ENCODE assay signal across 8 mouse cellular contexts in genomic region chr9:57523754-57524153, GRCm38 (mm10). TPM values are rescaled to one million over a fixed set of nuclear protein-coding genes. Genes with fewer than 3 reads are reported as not detected.
DNase-seq lines count a peak whose midpoint lies in the region; ATAC-seq and TF ChIP-seq lines count a peak whose summit lies in the region.

No protein-coding gene starts in this region.

- H3ac ChIP-seq in myocyte (ENCODE audit: control insufficient read depth, insufficient read length), result no peak overlapping the region

- no peak overlapping the region for H3K9ac ChIP-seq in forebrain, postnatal 0 days
- H3K9ac ChIP-seq in forebrain, embryonic 12.5 days, result no peak overlapping the region
- H3K9ac ChIP-seq in lung, embryonic 14.5 days, result no peak overlapping the region
- no peak overlapping the region for H3K9ac ChIP-seq in kidney, embryonic 16.5 days (replicated peaks; ENCODE audit: low read length)

- DNase-seq in forebrain, postnatal 0 days, result peak; percentile 67
- peak; percentile 85 for DNase-seq in lung, embryonic 14.5 days
- no peak for DNase-seq in lung, adult 2 months
- DNase-seq in c-Kit-negative CD71-positive TER-119-positive erythroid progenitor cells, embryonic 14.5 days (ENCODE audit: low read depth, low spot score), result peak; percentile 64
- DNase-seq in gastrocnemius, postnatal 36 days, result no peak

- intact Hi-C loops in gastrocnemius, postnatal 36 days (cut with DNase I), result no loop called here

- no peaks in the 10 kb centered on the region for H3K27me3 ChIP-seq in forebrain, postnatal 0 days (ENCODE audit: insufficient read depth, low read length)
- no peaks in the 10 kb centered on the region for H3K27me3 ChIP-seq in forebrain, embryonic 12.5 days
- H3K27me3 ChIP-seq in lung, embryonic 14.5 days (ENCODE audit: insufficient read depth, low read length), result no peaks in the 10 kb centered on the region
- H3K27me3 ChIP-seq in myocyte (ENCODE audit: control insufficient read depth, insufficient read depth, insufficient read length), result no peaks in the 10 kb centered on the region
- H3K27me3 ChIP-seq in kidney, embryonic 16.5 days (ENCODE audit: insufficient read depth, low read length), result no peaks in the 10 kb centered on the region

- ATAC-seq in forebrain, postnatal 0 days, result no peak
- no peak for ATAC-seq in forebrain, embryonic 12.5 days (ENCODE audit: low FRiP score)
- no peak for ATAC-seq in lung, embryonic 14.5 days (ENCODE audit: insufficient read depth)
- ATAC-seq in kidney, embryonic 16.5 days (ENCODE audit: low FRiP score, low TSS enrichment), result no peak

- H3K4me3 ChIP-seq in forebrain, postnatal 0 days (ENCODE audit: low read depth, low read length), result no peak overlapping the region
- H3K4me3 ChIP-seq in forebrain, embryonic 12.5 days (replicated peaks), result no peak overlapping the region
- no peak overlapping the region for H3K4me3 ChIP-seq in lung, embryonic 14.5 days (ENCODE audit: low read depth, low read length)
- no peak overlapping the region for H3K4me3 ChIP-seq in lung, adult 2 months (replicated peaks; ENCODE audit: extremely low read depth, low read depth, low read length)
- no peak overlapping the region for H3K4me3 ChIP-seq in myocyte
- H3K4me3 ChIP-seq in kidney, embryonic 16.5 days (ENCODE audit: low read length), result no peak overlapping the region

- TF ChIP-seq CTCF in forebrain, postnatal 0 days (IDR thresholded peaks at IDR 0.05; ENCODE audit: low read depth), result peak; percentile 67
- TF ChIP-seq CTCF in lung, embryonic 14.5 days (IDR thresholded peaks at IDR 0.05; ENCODE audit: low read depth), result peak; percentile 65
- TF ChIP-seq CTCF in lung, adult 2 months (IDR thresholded peaks at IDR 0.05; ENCODE audit: insufficient read depth, low read length), result no peak

- no peaks in the 10 kb centered on the region for H3K36me3 ChIP-seq in forebrain, postnatal 0 days (ENCODE audit: insufficient read depth)
- no peaks in the 10 kb centered on the region for H3K36me3 ChIP-seq in forebrain, embryonic 12.5 days (replicated peaks)
- H3K36me3 ChIP-seq in lung, embryonic 14.5 days (ENCODE audit: insufficient read depth), result no peaks in the 10 kb centered on the region
- peaks cover 3% of the 10 kb centered on the region for H3K36me3 ChIP-seq in myocyte (ENCODE audit: control insufficient read depth, insufficient read depth)
- peaks cover 2% of the 10 kb centered on the region; the same call in 1 of the 2 replicates for H3K36me3 ChIP-seq in kidney, embryonic 16.5 days (ENCODE audit: insufficient read depth, low read length)

- 0 out of 2 replicates have a peak overlapping the region, but pooled peaks have one; percentile 15 for H3K4me2 ChIP-seq in forebrain, postnatal 0 days (ENCODE audit: low read depth)
- H3K4me2 ChIP-seq in forebrain, embryonic 12.5 days, result no peak overlapping the region
- no peak overlapping the region for H3K4me2 ChIP-seq in lung, embryonic 14.5 days
- peak overlapping the region; percentile 87 for H3K4me2 ChIP-seq in myocyte (ENCODE audit: low read depth)
- H3K4me2 ChIP-seq in kidney, embryonic 16.5 days (replicated peaks; ENCODE audit: low read depth, low read length), result no peak overlapping the region

- peaks cover 20% of the 10 kb centered on the region; the same call in 1 of the 2 replicates for H3K4me1 ChIP-seq in forebrain, postnatal 0 days (ENCODE audit: insufficient read depth)
- H3K4me1 ChIP-seq in forebrain, embryonic 12.5 days, result peaks cover 22% of the 10 kb centered on the region
- no peaks in the 10 kb centered on the region; the same call in 1 of the 2 replicates for H3K4me1 ChIP-seq in lung, embryonic 14.5 days (ENCODE audit: insufficient read depth)
- H3K4me1 ChIP-seq in lung, adult 2 months (ENCODE audit: control insufficient read depth, insufficient read depth, low read length), result peaks cover 13% of the 10 kb centered on the region
- H3K4me1 ChIP-seq in kidney, embryonic 16.5 days (ENCODE audit: insufficient read depth, low read length), result peaks cover 28% of the 10 kb centered on the region

- peaks cover 72% of the 10 kb centered on the region for H3K79me2 ChIP-seq in myocyte (ENCODE audit: control insufficient read depth, insufficient read depth)

- TF ChIP-seq POLR2A in lung, adult 2 months (IDR thresholded peaks at IDR 0.05; ENCODE audit: borderline replicate concordance, extremely low read depth, low read depth, low read length), result no peak
- TF ChIP-seq POLR2A in myocyte (IDR thresholded peaks at IDR 0.05; ENCODE audit: insufficient read length, low read depth), result no peak

- 88% methylated on average over 1 of the region's 1 CpGs for WGBS in forebrain, postnatal 0 days
- 90% methylated on average over 1 of the region's 1 CpGs for WGBS in forebrain, embryonic 12.5 days
- WGBS in lung, embryonic 14.5 days, result 84% methylated on average over 1 of the region's 1 CpGs
- WGBS in lung, adult 2 months, result 77% methylated on average over 1 of the region's 1 CpGs
- 78% methylated on average over 1 of the region's 1 CpGs for WGBS in kidney, embryonic 16.5 days

- H3K9me3 ChIP-seq in forebrain, postnatal 0 days (ENCODE audit: low read length), result no peaks in the 10 kb centered on the region
- H3K9me3 ChIP-seq in forebrain, embryonic 12.5 days, result no peaks in the 10 kb centered on the region
- no peaks in the 10 kb centered on the region for H3K9me3 ChIP-seq in lung, embryonic 14.5 days (ENCODE audit: low read depth, low read length)
- no peaks in the 10 kb centered on the region for H3K9me3 ChIP-seq in kidney, embryonic 16.5 days (ENCODE audit: low read length)

- no peak overlapping the region for H3K27ac ChIP-seq in forebrain, postnatal 0 days (ENCODE audit: low read depth, low read length)
- no peak overlapping the region for H3K27ac ChIP-seq in forebrain, embryonic 12.5 days
- H3K27ac ChIP-seq in lung, embryonic 14.5 days (ENCODE audit: low read depth), result no peak overlapping the region
- H3K27ac ChIP-seq in kidney, embryonic 16.5 days (ENCODE audit: low read length), result no peak overlapping the region

TF ChIP-seq in myocyte, 11 proteins besides CTCF, POLR2A, EP300 and RAD21 (continues in another document):
- TF ChIP-seq SRF (IDR thresholded peaks at IDR 0.05; ENCODE audit: control insufficient read depth, insufficient read length, low read depth) (no peak), POLR2AphosphoS2 (IDR thresholded peaks at IDR 0.05; ENCODE audit: insufficient read length, low read depth) (no peak), TCF3 (IDR thresholded peaks at IDR 0.05; ENCODE audit: insufficient read length, low read depth) (no peak), TCF12 (IDR thresholded peaks at IDR 0.05; ENCODE audit: insufficient read depth, poor library complexity, severe bottlenecking) (no peak)

RNA-seq across cellular contexts. Expression of gene Cox5a, which starts 2.7 kb away (rescaled TPM):
- 236 and 279 TPM in 2 replicates for total RNA-seq in forebrain, postnatal 0 days (2014; rRNA removed)
- 1,027 and 1,112 TPM in 2 replicates for polyA plus RNA-seq in forebrain, postnatal 0 days (2015; fragmentation: Nextera tagmentation; extraction: Ambion mirVana)
- polyA plus RNA-seq in forebrain, embryonic 12.5 days (2016; fragmentation: Nextera tagmentation; extraction: Ambion mirVana), result 694 and 697 TPM in 2 replicates
- polyA plus RNA-seq in lung, embryonic 14.5 days (2014; fragmentation: Nextera tagmentation; extraction: Ambion mirVana), result 527 and 554 TPM in 2 replicates
- polyA plus RNA-seq in lung, adult 2 months (2012; rRNA removed), result 166 and 181 TPM in 2 replicates
- 780 TPM for polyA plus RNA-seq in myocyte (2012; fragmentation: generic; extraction: Trizol)
- 1,000 to 10,000 TPM; 1,357 to 1,404 TPM for total RNA-seq in gastrocnemius, postnatal 36 days (2021)
- 670 and 691 TPM in 2 replicates for polyA plus RNA-seq in kidney, embryonic 16.5 days (2015; fragmentation: Nextera tagmentation; extraction: Ambion mirVana)

RNA-seq across cellular contexts. Expression of gene Fam219b, which starts 13.6 kb away (rescaled TPM):
- 25.1 and 29.9 TPM in 2 replicates for total RNA-seq in forebrain, postnatal 0 days (2014; rRNA removed)
- polyA plus RNA-seq in forebrain, postnatal 0 days (2015; fragmentation: Nextera tagmentation; extraction: Ambion mirVana), result 19.8 and 26.8 TPM in 2 replicates
- polyA plus RNA-seq in forebrain, embryonic 12.5 days (2016; fragmentation: Nextera tagmentation; extraction: Ambion mirVana), result 18.2 and 19.3 TPM in 2 replicates
- 20.2 and 22.4 TPM in 2 replicates for polyA plus RNA-seq in lung, embryonic 14.5 days (2014; fragmentation: Nextera tagmentation; extraction: Ambion mirVana)
- 9.5 and 16.9 TPM in 2 replicates for polyA plus RNA-seq in lung, adult 2 months (2012; rRNA removed)
- polyA plus RNA-seq in myocyte (2012; fragmentation: generic; extraction: Trizol), result 14.4 TPM
- 1 to 10 TPM; 4.0 to 5.5 TPM for total RNA-seq in gastrocnemius, postnatal 36 days (2021)
- polyA plus RNA-seq in kidney, embryonic 16.5 days (2015; fragmentation: Nextera tagmentation; extraction: Ambion mirVana), result 19.0 and 19.8 TPM in 2 replicates

RNA-seq across cellular contexts. Expression of gene Rpp25, which starts 19.9 kb away (rescaled TPM):
- 24.7 and 30.2 TPM in 2 replicates for total RNA-seq in forebrain, postnatal 0 days (2014; rRNA removed)
- 40.9 and 46.5 TPM in 2 replicates for polyA plus RNA-seq in forebrain, postnatal 0 days (2015; fragmentation: Nextera tagmentation; extraction: Ambion mirVana)
- polyA plus RNA-seq in forebrain, embryonic 12.5 days (2016; fragmentation: Nextera tagmentation; extraction: Ambion mirVana), result 5.5 and 5.7 TPM in 2 replicates
- polyA plus RNA-seq in lung, embryonic 14.5 days (2014; fragmentation: Nextera tagmentation; extraction: Ambion mirVana), result 2.3 and 2.4 TPM in 2 replicates
- polyA plus RNA-seq in lung, adult 2 months (2012; rRNA removed), result 1.6 and 2.0 TPM in 2 replicates
- 0.11 TPM for polyA plus RNA-seq in myocyte (2012; fragmentation: generic; extraction: Trizol)
- total RNA-seq in gastrocnemius, postnatal 36 days (2021), result not detected
- 5.5 and 6.4 TPM in 2 replicates for polyA plus RNA-seq in kidney, embryonic 16.5 days (2015; fragmentation: Nextera tagmentation; extraction: Ambion mirVana)

RNA-seq across cellular contexts. Expression of gene Mpi, which starts 28.8 kb away (rescaled TPM):
- total RNA-seq in forebrain, postnatal 0 days (2014; rRNA removed), result 46.1 and 47.8 TPM in 2 replicates
- polyA plus RNA-seq in forebrain, postnatal 0 days (2015; fragmentation: Nextera tagmentation; extraction: Ambion mirVana), result 37.9 and 49.3 TPM in 2 replicates
- polyA plus RNA-seq in forebrain, embryonic 12.5 days (2016; fragmentation: Nextera tagmentation; extraction: Ambion mirVana), result 62.3 and 62.5 TPM in 2 replicates
- 35.1 and 38.1 TPM in 2 replicates for polyA plus RNA-seq in lung, embryonic 14.5 days (2014; fragmentation: Nextera tagmentation; extraction: Ambion mirVana)
- polyA plus RNA-seq in lung, adult 2 months (2012; rRNA removed), result 18.1 and 28.4 TPM in 2 replicates
- polyA plus RNA-seq in myocyte (2012; fragmentation: generic; extraction: Trizol), result 89.6 TPM
- 10 to 100 TPM; 80.9 to 83.7 TPM for total RNA-seq in gastrocnemius, postnatal 36 days (2021)
- 54.6 and 57.2 TPM in 2 replicates for polyA plus RNA-seq in kidney, embryonic 16.5 days (2015; fragmentation: Nextera tagmentation; extraction: Ambion mirVana)

RNA-seq across cellular contexts. Expression of gene Scamp2, which starts 37.0 kb away (rescaled TPM):
- 29.3 and 36.3 TPM in 2 replicates for total RNA-seq in forebrain, postnatal 0 days (2014; rRNA removed)
- 37.3 and 42.8 TPM in 2 replicates for polyA plus RNA-seq in forebrain, postnatal 0 days (2015; fragmentation: Nextera tagmentation; extraction: Ambion mirVana)
- 57.8 and 60.6 TPM in 2 replicates for polyA plus RNA-seq in forebrain, embryonic 12.5 days (2016; fragmentation: Nextera tagmentation; extraction: Ambion mirVana)
- 54.2 and 55.6 TPM in 2 replicates for polyA plus RNA-seq in lung, embryonic 14.5 days (2014; fragmentation: Nextera tagmentation; extraction: Ambion mirVana)
- 83.0 and 103 TPM in 2 replicates for polyA plus RNA-seq in lung, adult 2 months (2012; rRNA removed)
- polyA plus RNA-seq in myocyte (2012; fragmentation: generic; extraction: Trizol), result 38.3 TPM
- 10 to 100 TPM; 33.8 to 37.3 TPM for total RNA-seq in gastrocnemius, postnatal 36 days (2021)
- polyA plus RNA-seq in kidney, embryonic 16.5 days (2015; fragmentation: Nextera tagmentation; extraction: Ambion mirVana), result 93.4 and 101 TPM in 2 replicates

Comparison
In these comparisons a context has a peak if more than half of its experiments do, and no peak if none do; other contexts are left out.
1. DNase-seq: peak in forebrain, postnatal 0 days (single experiment), lung, embryonic 14.5 days (single experiment) and c-Kit-negative CD71-positive TER-119-positive erythroid progenitor cells, embryonic 14.5 days (single experiment); none in lung, adult 2 months (single experiment) and gastrocnemius, postnatal 36 days (0 of 2).
2. H3K4me2 ChIP-seq: peak in forebrain, postnatal 0 days (single experiment) and myocyte (single experiment); none in forebrain, embryonic 12.5 days (single experiment), lung, embryonic 14.5 days (single experiment) and kidney, embryonic 16.5 days (single experiment).